Comparison of ENCODE assay signal across 10 mouse cellular contexts in the genomic region with DNA sequence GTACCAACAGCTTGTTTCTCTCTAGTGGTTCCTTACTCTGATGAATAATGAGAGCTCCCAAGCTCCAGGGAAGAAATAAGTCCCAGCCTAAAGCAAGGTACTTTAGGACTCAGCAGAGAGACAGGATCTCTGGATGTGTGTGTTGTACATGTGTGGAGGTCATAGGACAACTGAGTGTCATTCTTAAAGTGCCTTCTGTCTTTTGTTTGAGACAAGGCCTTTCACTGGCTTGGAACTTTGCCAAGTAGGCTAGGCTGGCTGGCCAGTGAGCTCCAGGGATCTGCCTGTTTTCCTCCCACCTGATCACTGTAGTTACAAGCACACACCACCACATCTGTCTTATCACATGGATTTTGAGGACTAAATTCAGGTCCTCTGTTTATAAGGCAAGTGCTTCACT. TPM values are rescaled to one million over a fixed set of nuclear protein-coding genes. Genes with fewer than 3 reads are reported as not detected.
DNase-seq lines count a peak whose midpoint lies in the region; ATAC-seq and TF ChIP-seq lines count a peak whose summit lies in the region.
"Had no signal": no experiment of that assay in that cellular context is flagged by ENCODE, and none has a peak within 500 bp of the region (broad histone marks: within the 10 kb centered on the region; RNA-seq: fewer than 3 reads in every experiment).

No protein-coding gene starts in this region.

- no peak overlapping the region for H3K4me3 ChIP-seq in heart, embryonic 10.5 days
- no peak overlapping the region for H3K4me3 ChIP-seq in heart, embryonic 11.5 days (ENCODE audit: low read depth, low read length)
- H3K4me3 ChIP-seq in hindbrain, embryonic 16.5 days (ENCODE audit: low read length): no peak overlapping the region
- H3K4me3 ChIP-seq in thymus, adult 2 months (ENCODE audit: control insufficient read depth, insufficient read depth, low read length): no peak overlapping the region
- H3K4me3 ChIP-seq: myocyte had no signal

- H3K4me2 ChIP-seq in heart, embryonic 11.5 days: no peak overlapping the region
- no peak overlapping the region for H3K4me2 ChIP-seq in hindbrain, embryonic 16.5 days (ENCODE audit: low read length)

- no peak for TF ChIP-seq CTCF in thymus, adult 2 months (IDR thresholded peaks at IDR 0.05; ENCODE audit: borderline replicate concordance, control insufficient read depth, extremely low read depth, insufficient read depth, low read length, poor library complexity)

- ATAC-seq in heart, embryonic 11.5 days (replicated peaks; ENCODE audit: insufficient number of reproducible peaks, low FRiP score, low TSS enrichment): no peak; the same call in 1 of the 2 replicates
- ATAC-seq in hindbrain, embryonic 16.5 days: no peak

- peak overlapping the region; percentile 29; the same call in 1 of the 2 replicates for H3K27ac ChIP-seq in heart, embryonic 10.5 days
- H3K27ac ChIP-seq in heart, embryonic 11.5 days (ENCODE audit: low read depth, low read length): no peak overlapping the region
- peak overlapping the region; percentile 41; the same call in 1 of the 2 replicates for H3K27ac ChIP-seq in hindbrain, embryonic 16.5 days (ENCODE audit: low read depth, low read length)
- no peak overlapping the region for H3K27ac ChIP-seq in thymus, adult 2 months (ENCODE audit: control insufficient read depth, insufficient read depth, low read length)

- no peak for DNase-seq in heart, embryonic 10.5 days (ENCODE audit: low spot score)
- peak; percentile 76 for DNase-seq in retina, postnatal 1 day
- no peak for DNase-seq in retina, embryonic 14.5 days (ENCODE audit: low spot score)
- no peak for DNase-seq in thymus, adult 2 months
- DNase-seq in urinary bladder, postnatal 4 days (ENCODE audit: low spot score in 2 of 2): no peak
- DNase-seq in spleen, postnatal 14 days (ENCODE audit: low spot score in 2 of 2): no peak

- H3K4me1 ChIP-seq in heart, embryonic 10.5 days: peaks cover 19% of the 10 kb centered on the region; the same call in 1 of the 2 replicates
- H3K4me1 ChIP-seq in heart, embryonic 11.5 days (ENCODE audit: control insufficient read depth, insufficient read depth, low read length): peaks cover 21% of the 10 kb centered on the region
- H3K4me1 ChIP-seq in hindbrain, embryonic 16.5 days (ENCODE audit: control insufficient read depth, insufficient read depth, low read depth, low read length): peaks cover 2% of the 10 kb centered on the region
- no peaks in the 10 kb centered on the region for H3K4me1 ChIP-seq in thymus, adult 2 months (replicated peaks; ENCODE audit: control insufficient read depth, insufficient read depth, low read length)

- no peaks in the 10 kb centered on the region for H3K9me3 ChIP-seq in heart, embryonic 10.5 days
- H3K9me3 ChIP-seq in heart, embryonic 11.5 days (replicated peaks; ENCODE audit: control insufficient read depth, low read length): no peaks in the 10 kb centered on the region
- H3K9me3 ChIP-seq in hindbrain, embryonic 16.5 days (ENCODE audit: control insufficient read depth, low read length): no peaks in the 10 kb centered on the region
- H3K9me3 ChIP-seq: G1E had no signal

- H3K9ac ChIP-seq in heart, embryonic 11.5 days (ENCODE audit: low read depth, low read length): no peak overlapping the region
- no peak overlapping the region for H3K9ac ChIP-seq in hindbrain, embryonic 16.5 days (ENCODE audit: low read depth, low read length)

- peaks cover 87% of the 10 kb centered on the region for H3K36me3 ChIP-seq in heart, embryonic 10.5 days
- peaks cover 13% of the 10 kb centered on the region for H3K36me3 ChIP-seq in heart, embryonic 11.5 days (ENCODE audit: control insufficient read depth, insufficient read depth, low read length)
- peaks cover 32% of the 10 kb centered on the region for H3K36me3 ChIP-seq in hindbrain, embryonic 16.5 days (ENCODE audit: control insufficient read depth, insufficient read depth, low read length)
- H3K36me3 ChIP-seq in thymus, adult 2 months (ENCODE audit: control insufficient read depth, insufficient read depth, low read length): peaks cover 11% of the 10 kb centered on the region; the same call in 1 of the 2 replicates

- TF ChIP-seq POLR2A in thymus, adult 2 months (IDR thresholded peaks at IDR 0.05; ENCODE audit: control insufficient read depth, extremely low read depth, insufficient read depth, low read length, poor library complexity): no peak

- H3K27me3 ChIP-seq in heart, embryonic 10.5 days (ENCODE audit: insufficient read depth, poor library complexity, severe bottlenecking): no peaks in the 10 kb centered on the region
- H3K27me3 ChIP-seq in heart, embryonic 11.5 days (ENCODE audit: control insufficient read depth, insufficient read depth, low read length): no peaks in the 10 kb centered on the region
- no peaks in the 10 kb centered on the region for H3K27me3 ChIP-seq in hindbrain, embryonic 16.5 days (replicated peaks; ENCODE audit: control insufficient read depth, insufficient read depth, low read length)
- no peaks in the 10 kb centered on the region for H3K27me3 ChIP-seq in thymus, adult 2 months (ENCODE audit: control insufficient read depth, insufficient read depth, low read length)

RNA-seq across cellular contexts. Expression of a gene that starts 28.5 kb away (rescaled TPM):
- 268 and 288 TPM in 2 replicates for polyA plus RNA-seq in heart, embryonic 10.5 days (2016; fragmentation: Nextera tagmentation; extraction: Ambion mirVana)
- polyA plus RNA-seq in heart, embryonic 11.5 days (2014; fragmentation: Nextera tagmentation; extraction: Ambion mirVana): 191 and 256 TPM in 2 replicates
- polyA plus RNA-seq in hindbrain, embryonic 16.5 days (2015; fragmentation: Nextera tagmentation; extraction: Ambion mirVana): 419 and 449 TPM in 2 replicates
- 58.6 and 68.1 TPM in 2 replicates for polyA plus RNA-seq in thymus, adult 2 months (2012; rRNA removed)

Comparison
In these comparisons a context has a peak if more than half of its experiments do, and no peak if none do; other contexts are left out.
1. H3K27ac ChIP-seq: peak in heart, embryonic 10.5 days (single experiment) and hindbrain, embryonic 16.5 days (single experiment); none in heart, embryonic 11.5 days (single experiment) and thymus, adult 2 months (single experiment).